Mouse (Mus musculus) lung, adult 2 months (tissue): ENCODE results near the gene Speer4d.
"Not testable (repeated sequence)": the region's sequence is repeated elsewhere in the genome, so short reads cannot be mapped to it uniquely, and the experiment has no call there.

Experiments used
- CTCF ChIP-seq: fragments of 200-500 bp; IDR thresholded peaks from 2 replicates; pipeline ENCODE4 v1.5.1; 2011; ENCODE audit warnings: mild to moderate bottlenecking, low read length, control low read depth; ENCODE audit not compliant: insufficient read depth
- POLR2A ChIP-seq: fragments of 200-500 bp; IDR thresholded peaks from 2 replicates; pipeline ENCODE4 v1.6.1; 2011; ENCODE audit warnings: low read depth, mild to moderate bottlenecking, control low read depth, low read length, borderline replicate concordance; ENCODE audit errors: extremely low read depth

DNA sequence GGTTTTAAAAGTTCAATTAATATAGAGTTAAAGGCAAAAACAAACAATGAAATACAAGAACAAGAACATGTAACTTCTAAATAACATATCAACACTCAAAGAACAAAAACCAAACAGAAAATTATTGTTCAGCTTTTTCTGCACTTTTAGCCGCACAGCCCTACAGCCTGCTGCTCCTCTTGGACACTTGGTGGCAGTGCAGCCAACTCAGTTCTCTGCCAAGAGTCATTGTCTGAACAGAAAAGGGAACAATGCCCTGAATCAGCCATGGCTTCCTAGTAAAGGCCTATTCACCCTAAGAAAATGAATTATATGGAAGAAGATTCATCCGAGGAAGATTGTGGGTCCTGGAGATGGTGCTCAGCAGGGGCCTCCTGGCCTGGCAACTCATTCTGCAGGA, 33.5 kb downstream of the Speer4d start:
- not testable (repeated sequence) for TF ChIP-seq CTCF, POLR2A
